Mouse (Mus musculus) neural tube, embryonic 15.5 days (tissue): ENCODE results near the gene Fam76a. TPM values are rescaled to one million over a fixed set of nuclear protein-coding genes. Genes with fewer than 3 reads are reported as not detected.

ENCODE experiments used
- ATAC-seq: fragments of 200-750 bp; cut with Nextera tagmentation; 2 replicates; pipeline ENCODE4 v1.8.0; 2017; ENCODE audit warnings: mild to moderate bottlenecking, moderate TSS enrichment, moderate library complexity; ENCODE audit not compliant: low FRiP score
- H3K27ac ChIP-seq: fragments of 300-500 bp; sonication (generic); replicated peaks from 2 replicates; pipeline ENCODE4 v1.5.1; 2015; ENCODE audit warnings: mild to moderate bottlenecking, inconsistent platforms
- H3K27me3 ChIP-seq: fragments of 300-500 bp; sonication (generic); replicated peaks from 2 replicates; pipeline ENCODE4 v1.6.1; 2015; ENCODE audit warnings: inconsistent platforms
- H3K36me3 ChIP-seq: fragments of 300-500 bp; sonication (generic); 2 replicates; pipeline ENCODE4 v1.6.1; 2015; ENCODE audit warnings: inconsistent platforms
- H3K4me1 ChIP-seq: fragments of 300-500 bp; sonication (generic); 2 replicates; pipeline ENCODE4 v1.6.1; 2015; ENCODE audit warnings: inconsistent platforms
- H3K4me2 ChIP-seq: fragments of 300-500 bp; sonication (generic); 2 replicates; pipeline ENCODE4 v1.6.1; 2015; ENCODE audit warnings: inconsistent platforms, mild to moderate bottlenecking, moderate library complexity
- H3K4me3 ChIP-seq: fragments of 300-500 bp; sonication (generic); replicated peaks from 2 replicates; pipeline ENCODE4 v1.5.1; 2015; ENCODE audit warnings: mild to moderate bottlenecking, inconsistent platforms
- H3K9ac ChIP-seq: fragments of 300-500 bp; sonication (generic); replicated peaks from 2 replicates; pipeline ENCODE4 v1.6.1; 2015; ENCODE audit warnings: mild to moderate bottlenecking, inconsistent platforms
- H3K9me3 ChIP-seq: fragments of 300-500 bp; sonication (generic); replicated peaks from 2 replicates; pipeline ENCODE4 v1.6.1; 2016; ENCODE audit warnings: inconsistent platforms
- WGBS: fragments of 180-500 bp; shearing (Covaris S2); methylation state at CpG from one replicate; pipeline ENCODE4 v1.1.7; 2015; ENCODE audit warnings: mixed read lengths; 5-methylcytosine and 5-hydroxymethylcytosine counted together
- polyA plus RNA-seq: library from polyadenylated mRNA; unstranded; fragments of >200 nt; fragmentation: Nextera tagmentation; extraction: Ambion mirVana; gene quantifications from 2 replicates; pipeline ENCODE4 v1.2.1, GENCODE M21; 2015

Gene Fam76a
- polyA plus RNA-seq, 1 experiment from 2014 or later = 37.5 TPM

DNA sequence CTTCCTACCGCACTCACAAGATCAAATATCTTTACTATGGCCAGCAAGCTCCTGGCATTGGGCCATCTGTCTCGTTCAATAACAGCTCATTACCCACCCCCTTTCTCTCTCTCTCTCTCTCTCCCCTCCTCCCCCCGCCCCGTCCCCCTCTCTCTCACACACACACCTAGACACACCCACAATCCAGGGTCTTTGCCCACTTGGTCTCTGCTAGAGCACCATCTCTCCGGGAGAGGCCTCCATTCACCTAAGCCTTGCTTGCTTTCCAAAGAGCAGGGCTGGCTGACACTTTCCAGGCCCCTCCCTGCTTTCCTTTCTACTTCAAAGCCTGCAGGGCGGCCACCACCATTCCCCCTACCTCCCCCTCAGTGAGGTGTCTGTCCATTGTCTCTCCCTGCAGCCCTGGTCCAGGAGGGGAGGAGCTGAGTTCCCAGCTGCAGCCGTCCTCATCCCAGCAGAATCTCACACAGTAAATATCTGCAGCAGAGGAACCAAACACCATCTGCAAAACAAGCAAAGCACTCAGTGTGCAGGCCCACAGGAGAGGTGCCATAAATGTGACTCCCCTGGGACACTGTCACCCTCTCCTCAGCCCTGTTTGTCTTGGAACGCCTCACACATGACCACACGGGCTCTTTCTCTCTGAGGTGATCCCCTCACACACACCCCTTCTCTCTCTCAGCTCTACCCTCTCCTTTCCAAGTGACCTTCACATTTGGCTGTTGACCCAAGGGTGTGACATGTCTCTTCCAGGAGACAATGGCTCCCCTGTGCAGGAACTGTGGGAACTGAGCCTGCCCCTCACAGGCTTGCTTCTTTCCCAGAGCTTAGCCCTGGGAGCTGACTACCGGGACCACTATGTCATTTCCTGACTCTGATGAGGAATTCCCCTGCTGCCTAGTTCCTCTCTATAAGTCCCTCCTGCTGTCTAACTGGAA lies 36.7 kb upstream of the Fam76a start:
- Histone ChIP-seq H3K9me3 (no peaks in the 10 kb centered on the region), H3K4me3 (no peak overlapping the region), H3K27ac (peak overlapping the region; percentile 76), H3K27me3 (no peaks in the 10 kb centered on the region), H3K36me3 (no peaks in the 10 kb centered on the region), H3K4me1 (peaks cover 28% of the 10 kb centered on the region), H3K4me2 (peak overlapping the region; percentile 20; the same call in 1 of the 2 replicates), H3K9ac (no peak overlapping the region)
- peak; percentile 57; the same call in 1 of the 2 replicates for ATAC-seq
- 5% methylated on average over 10 of the region's 10 CpGs for WGBS

GRCm38 (mm10) chr4:132955395-132955791 lies 33.0 kb upstream of the Fam76a start:
- Histone ChIP-seq H3K4me1 (peaks cover 20% of the 10 kb centered on the region), H3K9me3 (no peaks in the 10 kb centered on the region), H3K4me3 (no peak overlapping the region), H3K9ac (no peak overlapping the region), H3K36me3 (no peaks in the 10 kb centered on the region), H3K27me3 (no peaks in the 10 kb centered on the region), H3K4me2 (no peak overlapping the region), H3K27ac (no peak overlapping the region)
- ATAC-seq = no peak
- WGBS = 14% methylated on average over 2 of the region's 2 CpGs

DNA sequence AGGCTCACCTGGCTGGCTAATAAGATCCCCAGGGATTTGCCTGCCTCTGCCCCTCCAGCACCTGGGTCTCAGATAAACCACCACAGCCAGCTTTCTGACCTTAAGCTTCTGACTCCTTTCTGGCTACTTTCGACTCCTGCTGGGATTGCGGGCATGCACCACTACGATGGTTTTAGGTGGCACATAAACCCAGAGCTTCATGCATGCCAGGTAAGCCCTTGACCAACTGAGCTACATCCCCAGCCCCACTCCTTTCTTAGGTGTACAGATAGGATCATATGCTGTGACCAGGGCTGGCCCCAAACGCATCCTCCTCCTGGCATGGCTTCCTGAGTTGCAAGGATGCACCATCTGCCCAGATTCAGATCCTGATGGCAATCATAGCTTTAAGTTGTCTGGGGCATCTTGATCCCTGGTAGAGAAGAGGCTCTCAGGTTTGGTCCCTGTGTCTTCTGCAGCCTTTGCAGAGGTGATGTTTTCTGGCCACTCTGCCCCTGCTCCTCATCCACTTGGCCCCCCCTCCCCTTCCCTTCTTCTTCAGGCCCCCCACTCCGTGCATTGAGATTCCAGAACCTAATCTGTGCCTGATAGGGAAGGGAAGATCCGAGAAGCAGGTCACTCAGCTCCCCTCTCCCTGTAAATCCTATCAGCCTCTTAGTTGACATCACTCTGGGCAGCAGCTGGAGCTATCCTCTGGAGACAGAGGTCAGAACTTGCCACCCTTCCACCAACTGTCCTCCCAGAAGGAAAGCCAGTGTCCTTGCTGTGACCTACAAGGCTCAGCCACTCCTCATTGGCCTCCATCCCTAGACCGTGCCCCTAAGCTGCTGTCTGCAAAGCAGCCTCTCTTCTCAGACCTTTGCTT lies 32.4 kb upstream of the Fam76a start:
- Histone ChIP-seq H3K4me2 (no peak overlapping the region), H3K9ac (no peak overlapping the region), H3K9me3 (no peaks in the 10 kb centered on the region), H3K4me3 (no peak overlapping the region), H3K36me3 (no peaks in the 10 kb centered on the region), H3K27me3 (no peaks in the 10 kb centered on the region), H3K27ac (no peak overlapping the region), H3K4me1 (peaks cover 13% of the 10 kb centered on the region)
- WGBS = 70% methylated on average over 7 of the region's 7 CpGs
- no peak for ATAC-seq

GRCm38 (mm10) chr4:132950999-132951398 lies 28.6 kb upstream of the Fam76a start:
- H3K27me3 ChIP-seq = no peaks in the 10 kb centered on the region
- no peaks in the 10 kb centered on the region for H3K9me3 ChIP-seq
- H3K4me1 ChIP-seq = peaks cover 11% of the 10 kb centered on the region
- no peaks in the 10 kb centered on the region for H3K36me3 ChIP-seq
- no peak overlapping the region for H3K4me3 ChIP-seq
- no peak overlapping the region for H3K27ac ChIP-seq
- 59% methylated on average over 2 of the region's 2 CpGs for WGBS
- no peak overlapping the region for H3K4me2 ChIP-seq
- no peak overlapping the region for H3K9ac ChIP-seq
- ATAC-seq = no peak

- ATAC-seq = no peak
- Histone ChIP-seq H3K9me3 (no peaks in the 10 kb centered on the region), H3K9ac (no peak overlapping the region), H3K4me2 (0 out of 2 replicates have a peak overlapping the region, but pooled peaks have one; percentile 15), H3K27me3 (no peaks in the 10 kb centered on the region), H3K4me3 (no peak overlapping the region), H3K27ac (no peak overlapping the region), H3K36me3 (no peaks in the 10 kb centered on the region), H3K4me1 (peaks cover 16% of the 10 kb centered on the region)
- WGBS = 30% methylated on average over 24 of the region's 24 CpGs
Measured at GRCm38 (mm10) chr4:132949882-132950532, 27.6 kb upstream of the Fam76a start.

GRCm38 (mm10) chr4:132946047-132947001 lies 24.0 kb upstream of the Fam76a start:
- H3K9me3 ChIP-seq = no peaks in the 10 kb centered on the region
- H3K4me3 ChIP-seq = peak overlapping the region; percentile 16; the same call in 1 of the 2 replicates
- no peaks in the 10 kb centered on the region for H3K36me3 ChIP-seq
- peak overlapping the region; percentile 49 for H3K4me2 ChIP-seq
- H3K9ac ChIP-seq = peak overlapping the region; percentile 37
- ATAC-seq = peak; percentile 58
- 11% methylated on average over 27 of the region's 27 CpGs for WGBS
- peak overlapping the region; percentile 75 for H3K27ac ChIP-seq
- H3K27me3 ChIP-seq = no peaks in the 10 kb centered on the region
- peaks cover 16% of the 10 kb centered on the region for H3K4me1 ChIP-seq

- WGBS = 6% methylated on average over 15 of the region's 15 CpGs
- ATAC-seq = peak; percentile 82
- H3K9ac ChIP-seq = peak overlapping the region; percentile 37
- H3K36me3 ChIP-seq = no peaks in the 10 kb centered on the region
- H3K4me1 ChIP-seq = peaks cover 16% of the 10 kb centered on the region
- H3K9me3 ChIP-seq = no peaks in the 10 kb centered on the region
- H3K4me3 ChIP-seq = peak overlapping the region; percentile 16; the same call in 1 of the 2 replicates
- peak overlapping the region; percentile 49 for H3K4me2 ChIP-seq
- no peaks in the 10 kb centered on the region for H3K27me3 ChIP-seq
- H3K27ac ChIP-seq = peak overlapping the region; percentile 75
Measured at GRCm38 (mm10) chr4:132945261-132946046, 23.1 kb upstream of the Fam76a start.

DNA sequence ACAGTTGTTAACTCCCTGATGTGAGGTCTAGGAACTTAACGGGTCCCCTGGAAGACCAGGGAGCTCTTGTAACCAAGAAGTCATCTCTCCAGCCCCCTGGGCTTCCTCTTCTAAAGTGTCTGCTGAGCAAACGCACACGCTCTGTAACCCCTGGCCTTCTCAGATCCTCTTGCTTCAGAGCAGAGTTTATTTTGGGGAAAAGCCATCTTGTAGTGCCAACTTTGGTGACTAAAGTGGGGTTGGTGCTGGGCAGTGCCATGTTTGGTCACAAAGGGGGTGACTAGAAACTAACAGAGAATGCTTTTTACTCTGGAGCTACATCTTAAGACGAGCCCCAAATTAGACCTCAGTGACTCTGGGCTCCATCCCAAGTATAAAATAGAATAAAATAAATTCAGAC lies 22.4 kb upstream of the Fam76a start:
- H3K9ac ChIP-seq = no peak overlapping the region
- WGBS = 75% methylated on average over 4 of the region's 4 CpGs
- H3K36me3 ChIP-seq = no peaks in the 10 kb centered on the region
- no peak overlapping the region for H3K4me2 ChIP-seq
- no peaks in the 10 kb centered on the region for H3K9me3 ChIP-seq
- H3K27ac ChIP-seq = no peak overlapping the region
- no peak overlapping the region for H3K4me3 ChIP-seq
- H3K27me3 ChIP-seq = no peaks in the 10 kb centered on the region; the same call in 1 of the 2 replicates
- peaks cover 16% of the 10 kb centered on the region for H3K4me1 ChIP-seq
- no peak for ATAC-seq

GRCm38 (mm10) chr4:132944106-132944505 lies 21.7 kb upstream of the Fam76a start:
- H3K4me2 ChIP-seq = no peak overlapping the region
- H3K36me3 ChIP-seq = no peaks in the 10 kb centered on the region
- no peaks in the 10 kb centered on the region for H3K9me3 ChIP-seq
- no peak overlapping the region for H3K9ac ChIP-seq
- peaks cover 20% of the 10 kb centered on the region for H3K4me1 ChIP-seq
- no peak overlapping the region for H3K4me3 ChIP-seq
- H3K27ac ChIP-seq = no peak overlapping the region
- no peak for ATAC-seq
- H3K27me3 ChIP-seq = no peaks in the 10 kb centered on the region; the same call in 1 of the 2 replicates
- 80% methylated on average over 12 of the region's 12 CpGs for WGBS

DNA sequence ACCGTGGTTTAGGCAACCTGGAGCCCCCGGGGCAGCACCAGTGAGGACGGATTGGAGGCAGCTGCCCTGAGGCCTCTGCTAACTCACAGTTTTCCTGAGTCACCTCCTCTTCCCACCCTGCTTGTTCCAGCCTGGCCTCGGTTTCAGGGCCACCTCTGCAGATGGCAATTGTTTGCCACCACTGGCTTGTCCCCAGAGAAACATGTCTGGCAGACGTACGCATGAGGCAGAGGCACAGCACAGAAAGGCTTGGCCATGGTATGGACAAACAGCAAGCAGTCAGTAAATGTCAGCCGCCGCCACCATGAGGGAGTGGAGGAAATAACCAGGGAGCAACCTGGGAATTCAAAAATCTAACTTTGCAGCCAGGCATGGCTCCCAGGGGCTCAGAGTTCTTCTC lies 20.7 kb upstream of the Fam76a start:
- H3K9me3 ChIP-seq = no peaks in the 10 kb centered on the region
- no peak for ATAC-seq
- H3K4me2 ChIP-seq = no peak overlapping the region
- no peak overlapping the region for H3K4me3 ChIP-seq
- no peaks in the 10 kb centered on the region; the same call in 1 of the 2 replicates for H3K27me3 ChIP-seq
- H3K27ac ChIP-seq = no peak overlapping the region
- WGBS = 56% methylated on average over 8 of the region's 8 CpGs
- peaks cover 28% of the 10 kb centered on the region for H3K4me1 ChIP-seq
- no peak overlapping the region for H3K9ac ChIP-seq
- no peaks in the 10 kb centered on the region for H3K36me3 ChIP-seq
